Mouse (Mus musculus) neural tube, embryonic 11.5 days (tissue): Measurements from ENCODE around the gene Sema4a. TPM values are rescaled to one million over a fixed set of nuclear protein-coding genes. Genes with fewer than 3 reads are reported as not detected.
A peak's percentile ranks its signal among the peaks of the same experiment; 100 is the strongest.

Experiments used
- ATAC-seq: fragments of 200-750 bp; cut with Nextera tagmentation; 2 replicates; pipeline ENCODE4 v1.8.0; 2017; ENCODE audit warnings: moderate number of reproducible peaks, mild to moderate bottlenecking, moderate TSS enrichment, moderate library complexity; ENCODE audit not compliant: insufficient read depth, low FRiP score, low TSS enrichment
- DNase-seq: peaks from one replicate; pipeline ENCODE4 v3.0.0-alpha.2; 2015; ENCODE audit warnings: low spot score
- H3K27ac ChIP-seq: fragments of 300-500 bp; sonication (generic); 2 replicates; pipeline ENCODE4 v1.5.1; 2014; ENCODE audit warnings: low read depth, mild to moderate bottlenecking, low read length
- H3K27me3 ChIP-seq: fragments of 300-500 bp; sonication (generic); 2 replicates; pipeline ENCODE4 v1.6.1; 2014; ENCODE audit warnings: mild to moderate bottlenecking, low read length, mixed read lengths; ENCODE audit not compliant: control insufficient read depth, insufficient read depth
- H3K36me3 ChIP-seq: fragments of 300-500 bp; sonication (generic); 2 replicates; pipeline ENCODE4 v1.6.1; 2014; ENCODE audit warnings: mild to moderate bottlenecking, low read length, moderate library complexity, mixed read lengths; ENCODE audit not compliant: control insufficient read depth, insufficient read depth
- H3K4me1 ChIP-seq: fragments of 300-500 bp; sonication (generic); 2 replicates; pipeline ENCODE4 v1.6.1; 2014; ENCODE audit warnings: low read length, mixed read lengths; ENCODE audit not compliant: control insufficient read depth, insufficient read depth
- H3K4me2 ChIP-seq: fragments of 300-500 bp; sonication (generic); 2 replicates; pipeline ENCODE4 v1.6.1; 2014; ENCODE audit warnings: low read depth, mild to moderate bottlenecking, moderate library complexity
- H3K4me3 ChIP-seq: fragments of 300-500 bp; sonication (generic); 2 replicates; pipeline ENCODE4 v1.5.1; 2014; ENCODE audit warnings: low read depth, low read length
- H3K9ac ChIP-seq: fragments of 300-500 bp; sonication (generic); 2 replicates; pipeline ENCODE4 v1.6.1; 2014; ENCODE audit warnings: mild to moderate bottlenecking, low read length
- H3K9me3 ChIP-seq: fragments of 300-500 bp; sonication (generic); 2 replicates; pipeline ENCODE4 v1.6.1; 2016; ENCODE audit warnings: low read length; ENCODE audit not compliant: control insufficient read depth
- WGBS: fragments of 180-500 bp; shearing (Covaris S2); extraction: QIAGEN DNeasy Blood & Tissue Kit; methylation state at CpG from one replicate; pipeline ENCODE4 v1.1.7; 2014; 5-methylcytosine and 5-hydroxymethylcytosine counted together
- polyA plus RNA-seq: library from polyadenylated mRNA; unstranded; fragments of >200 nt; fragmentation: Nextera tagmentation; extraction: Ambion mirVana; gene quantifications from 2 replicates; pipeline ENCODE4 v1.2.1, GENCODE M21; 2014

The Sema4a gene
- polyA plus RNA-seq, 1 experiment from 2014 or later, result 5.8 TPM

GRCm38 (mm10) chr3:88494836-88495628 is 34.0 kb upstream of the Sema4a start:
- WGBS, result 80% methylated on average over 9 of the region's 9 CpGs
- no peaks in the 10 kb centered on the region for H3K36me3 ChIP-seq
- H3K4me1 ChIP-seq, result 0 out of 2 replicates have a peak, but pooled peaks cover 8% of the 10 kb centered on the region
- H3K4me3 ChIP-seq, result no peak overlapping the region
- no peak overlapping the region for H3K4me2 ChIP-seq
- H3K27ac ChIP-seq, result no peak overlapping the region
- no peaks in the 10 kb centered on the region for H3K27me3 ChIP-seq
- no peaks in the 10 kb centered on the region for H3K9me3 ChIP-seq
- no peak overlapping the region for H3K9ac ChIP-seq
- no peak for ATAC-seq
- DNase-seq, result no peak

DNA sequence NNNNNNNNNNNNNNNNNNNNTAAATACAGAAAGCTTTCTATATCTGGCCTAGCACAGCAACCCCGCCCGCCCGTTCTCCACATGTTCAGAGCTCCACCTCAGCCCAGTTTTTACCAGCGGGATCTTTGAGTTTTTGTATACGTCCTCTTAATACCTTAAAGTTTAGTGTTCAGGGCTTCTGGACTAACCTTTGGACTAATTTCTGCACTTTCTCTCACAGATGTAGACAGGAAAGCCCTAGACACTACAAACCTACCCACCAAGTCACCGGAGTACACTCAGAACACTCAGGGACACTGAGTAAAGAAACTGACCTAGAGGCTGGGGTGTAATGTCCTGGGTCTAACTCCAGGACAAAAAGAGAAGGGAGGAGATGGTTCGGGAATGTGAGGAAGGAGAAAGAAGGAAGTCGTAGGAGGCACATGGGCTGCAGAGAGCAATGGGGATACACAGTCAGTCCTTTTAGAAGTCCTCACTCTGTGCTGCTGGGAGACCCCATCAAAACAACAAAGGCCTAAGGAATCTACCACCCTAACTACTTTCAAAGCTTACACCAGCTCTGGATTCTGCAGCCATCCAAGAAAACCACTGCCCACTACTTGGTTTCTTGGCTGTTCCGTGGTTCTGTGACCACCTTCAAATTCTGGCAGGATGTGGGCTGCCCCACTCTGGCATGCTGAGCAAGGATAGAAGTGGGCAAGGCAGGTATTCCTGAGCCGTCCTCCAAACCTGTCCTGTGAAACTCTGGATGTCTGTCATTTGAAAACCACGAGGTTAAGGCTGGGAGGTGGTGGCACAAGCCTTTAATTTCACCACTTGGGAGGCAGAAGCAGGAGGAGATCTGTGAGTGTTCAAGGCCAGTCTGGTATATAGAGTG is 33.0 kb upstream of the Sema4a start:
- no peak overlapping the region; the same call in 1 of the 2 replicates for H3K9ac ChIP-seq
- no peaks in the 10 kb centered on the region for H3K9me3 ChIP-seq
- no peaks in the 10 kb centered on the region for H3K27me3 ChIP-seq
- no peak for DNase-seq
- ATAC-seq, result no peak
- WGBS, result 79% methylated on average over 11 of the region's 11 CpGs
- no peak overlapping the region for H3K4me3 ChIP-seq
- H3K27ac ChIP-seq, result no peak overlapping the region
- peak overlapping the region; percentile 77; the same call in 1 of the 2 replicates for H3K4me2 ChIP-seq
- 0 out of 2 replicates have a peak, but pooled peaks cover 8% of the 10 kb centered on the region for H3K4me1 ChIP-seq
- H3K36me3 ChIP-seq, result no peaks in the 10 kb centered on the region

GRCm38 (mm10) chr3:88487396-88487795 is 26.4 kb upstream of the Sema4a start:
- ATAC-seq (no peak), DNase-seq (no peak)
- no peak overlapping the region for H3K4me2 ChIP-seq
- no peaks in the 10 kb centered on the region for H3K9me3 ChIP-seq
- WGBS, result 71% methylated on average over 1 of the region's 1 CpGs
- no peak overlapping the region for H3K9ac ChIP-seq
- no peak overlapping the region for H3K27ac ChIP-seq
- H3K4me3 ChIP-seq, result no peak overlapping the region
- H3K27me3 ChIP-seq, result peaks cover 37% of the 10 kb centered on the region
- peaks cover 7% of the 10 kb centered on the region; the same call in 1 of the 2 replicates for H3K4me1 ChIP-seq
- no peaks in the 10 kb centered on the region for H3K36me3 ChIP-seq

GRCm38 (mm10) chr3:88486887-88487286 is 25.9 kb upstream of the Sema4a start:
- no peak overlapping the region for H3K27ac ChIP-seq
- H3K27me3 ChIP-seq, result peaks cover 41% of the 10 kb centered on the region
- H3K9ac ChIP-seq, result no peak overlapping the region
- 70% methylated on average over 4 of the region's 4 CpGs for WGBS
- ATAC-seq (no peak), DNase-seq (no peak)
- H3K4me2 ChIP-seq, result no peak overlapping the region
- peaks cover 7% of the 10 kb centered on the region; the same call in 1 of the 2 replicates for H3K4me1 ChIP-seq
- H3K4me3 ChIP-seq, result no peak overlapping the region
- H3K9me3 ChIP-seq, result no peaks in the 10 kb centered on the region
- no peaks in the 10 kb centered on the region for H3K36me3 ChIP-seq

DNA sequence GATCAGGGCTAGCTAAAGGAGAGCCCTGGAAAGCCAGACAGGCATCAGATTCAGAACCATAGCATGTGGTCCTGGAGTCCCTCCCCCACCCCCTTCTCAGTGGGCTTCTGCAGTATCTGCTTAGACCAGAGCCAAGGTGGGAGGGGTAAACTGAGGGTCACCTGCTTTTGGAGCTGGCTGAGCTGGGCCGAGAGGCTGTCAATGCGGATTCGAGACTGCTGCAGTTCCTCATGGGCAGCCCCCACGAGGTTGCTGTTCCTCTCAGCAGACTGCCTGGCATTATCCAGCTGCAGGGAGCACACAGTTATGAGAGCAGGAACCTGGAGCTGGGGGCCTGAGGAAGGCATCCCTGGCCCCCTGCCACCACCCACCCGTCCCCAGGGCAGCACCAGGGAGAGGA is 25.1 kb upstream of the Sema4a start:
- Histone ChIP-seq H3K27ac (no peak overlapping the region), H3K36me3 (no peaks in the 10 kb centered on the region), H3K4me1 (peaks cover 7% of the 10 kb centered on the region; the same call in 1 of the 2 replicates), H3K9me3 (no peaks in the 10 kb centered on the region), H3K9ac (no peak overlapping the region), H3K4me3 (no peak overlapping the region), H3K4me2 (no peak overlapping the region), H3K27me3 (peaks cover 43% of the 10 kb centered on the region)
- DNase-seq, result no peak
- 57% methylated on average over 5 of the region's 5 CpGs for WGBS
- no peak for ATAC-seq

- H3K27ac ChIP-seq, result no peak overlapping the region
- H3K36me3 ChIP-seq, result no peaks in the 10 kb centered on the region
- peak overlapping the region; percentile 27 for H3K4me3 ChIP-seq
- ATAC-seq (no peak), DNase-seq (peak; percentile 52)
- peaks cover 7% of the 10 kb centered on the region; the same call in 1 of the 2 replicates for H3K4me1 ChIP-seq
- 6% methylated on average over 39 of the region's 39 CpGs for WGBS
- peak overlapping the region; percentile 42 for H3K4me2 ChIP-seq
- H3K27me3 ChIP-seq, result peaks cover 43% of the 10 kb centered on the region
- H3K9me3 ChIP-seq, result no peaks in the 10 kb centered on the region
- H3K9ac ChIP-seq, result peak overlapping the region; percentile 40
Observed at GRCm38 (mm10) chr3:88484597-88485316, 23.8 kb upstream of the Sema4a start.

GRCm38 (mm10) chr3:88483621-88484020 is 22.6 kb upstream of the Sema4a start:
- ATAC-seq (peak; percentile 27; the same call in 1 of the 2 replicates), DNase-seq (peak; percentile 79)
- Histone ChIP-seq H3K27ac (no peak overlapping the region), H3K9ac (no peak overlapping the region), H3K9me3 (no peaks in the 10 kb centered on the region), H3K36me3 (no peaks in the 10 kb centered on the region), H3K4me3 (no peak overlapping the region), H3K4me2 (no peak overlapping the region), H3K4me1 (peaks cover 7% of the 10 kb centered on the region; the same call in 1 of the 2 replicates), H3K27me3 (peaks cover 43% of the 10 kb centered on the region)
- 5% methylated on average over 5 of the region's 5 CpGs for WGBS

DNA sequence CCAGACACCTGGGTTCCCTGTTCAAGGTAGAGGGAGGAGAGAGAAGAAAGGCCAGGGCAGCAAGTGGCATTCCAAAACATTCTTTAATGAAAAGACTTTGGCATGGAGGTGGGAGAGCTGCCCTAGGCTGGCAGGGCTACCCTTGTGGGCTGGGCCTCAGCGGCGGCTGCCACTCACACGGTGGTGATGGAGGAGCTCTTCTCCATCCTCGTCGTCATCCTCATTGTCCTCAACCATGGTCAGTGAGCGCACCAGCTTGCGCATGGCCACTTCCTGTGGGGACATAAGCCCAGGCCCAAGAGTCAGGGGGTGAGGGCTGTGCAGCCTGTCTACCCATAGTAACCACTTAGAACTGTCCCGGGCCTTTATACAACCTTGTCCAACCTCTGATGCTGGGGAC is 22.2 kb upstream of the Sema4a start:
- Histone ChIP-seq H3K4me3 (no peak overlapping the region), H3K9me3 (no peaks in the 10 kb centered on the region), H3K9ac (no peak overlapping the region), H3K36me3 (no peaks in the 10 kb centered on the region), H3K27me3 (peaks cover 43% of the 10 kb centered on the region), H3K27ac (no peak overlapping the region), H3K4me2 (no peak overlapping the region), H3K4me1 (peaks cover 7% of the 10 kb centered on the region; the same call in 1 of the 2 replicates)
- 80% methylated on average over 8 of the region's 8 CpGs for WGBS
- ATAC-seq, result no peak
- DNase-seq, result no peak
